Mouse (Mus musculus) cerebellum, postnatal 14 days (tissue): ENCODE results near the gene Itih4.

ENCODE experiments used
- DNase-seq, 2 experiments: peaks; one replicate each; pipeline ENCODE4 v3.0.0; 2021; ENCODE audit warnings: mixed read lengths in 2 of 2

Gene Itih4

GRCm38 (mm10) chr14:30886204-30886603 lies at the start of gene Itih4:
TSS of gene Itih4 (plus strand) at chr14:30886476.
- no peak for DNase-seq

- DNase-seq: no peak
Measured at GRCm38 (mm10) chr14:30837416-30837996, 48.8 kb upstream of the Itih4 start.

- no peak for DNase-seq
Measured at GRCm38 (mm10) chr14:30843701-30844100, 42.6 kb upstream of the Itih4 start.

- no peak for DNase-seq
Measured at GRCm38 (mm10) chr14:30850504-30850903, 35.8 kb upstream of the Itih4 start.

- DNase-seq: no peak
Measured at GRCm38 (mm10) chr14:30852325-30852724, 34.0 kb upstream of the Itih4 start.

- DNase-seq: peak; percentile 22 to 49
Measured at GRCm38 (mm10) chr14:30855316-30855715, 31.0 kb upstream of the Itih4 start.

GRCm38 (mm10) chr14:30856885-30857507 lies 29.3 kb upstream of the Itih4 start:
- peak in 1 of 2 experiments; percentile 34 for DNase-seq

- peak in 1 of 2 experiments; percentile 22 for DNase-seq
Measured at GRCm38 (mm10) chr14:30857990-30858389, 28.3 kb upstream of the Itih4 start.

- DNase-seq: peak; percentile 21 to 28
Measured at GRCm38 (mm10) chr14:30861421-30862125, 24.7 kb upstream of the Itih4 start.

- DNase-seq: no peak
Measured at GRCm38 (mm10) chr14:30862368-30862767, 23.9 kb upstream of the Itih4 start.

GRCm38 (mm10) chr14:30865311-30865710 lies 21.0 kb upstream of the Itih4 start:
- peak; percentile 32 to 42 for DNase-seq

- DNase-seq: peak; percentile 83 to 91
Measured at GRCm38 (mm10) chr14:30867042-30867441, 19.2 kb upstream of the Itih4 start.

- no peak for DNase-seq
Measured at GRCm38 (mm10) chr14:30868826-30869225, 17.4 kb upstream of the Itih4 start.

GRCm38 (mm10) chr14:30869391-30869801 lies 16.9 kb upstream of the Itih4 start:
- DNase-seq: no peak

GRCm38 (mm10) chr14:30870206-30871147 lies 15.8 kb upstream of the Itih4 start:
- DNase-seq: no peak

GRCm38 (mm10) chr14:30874095-30874700 lies 12.1 kb upstream of the Itih4 start:
- DNase-seq: no peak

GRCm38 (mm10) chr14:30875130-30875865 lies 11.0 kb upstream of the Itih4 start:
- no peak for DNase-seq

- no peak for DNase-seq
Measured at GRCm38 (mm10) chr14:30875955-30876354, 10.3 kb upstream of the Itih4 start.

GRCm38 (mm10) chr14:30876451-30876850 lies 9.8 kb upstream of the Itih4 start:
- no peak for DNase-seq

GRCm38 (mm10) chr14:30877827-30878226 lies 8.4 kb upstream of the Itih4 start:
- no peak for DNase-seq

- no peak for DNase-seq
Measured at GRCm38 (mm10) chr14:30878958-30879571, 7.2 kb upstream of the Itih4 start, which contains the start of gene Mustn1. TSS of gene Mustn1 (plus strand) at chr14:30879200.
